Mouse (Mus musculus) brain, embryonic 14.5 days (tissue): ENCODE measurements around the gene Pappa2.

Experiments
- CTCF ChIP-seq: fragments of 200-500 bp; IDR thresholded peaks from 2 replicates; pipeline ENCODE4 v1.5.1; 2012; ENCODE audit warnings: inconsistent platforms, mild to moderate bottlenecking, moderate library complexity, borderline replicate concordance; ENCODE audit not compliant: insufficient read depth, insufficient read length; ENCODE audit errors: extremely low read depth
- POLR2A ChIP-seq: fragments of 200-500 bp; IDR thresholded peaks from 2 replicates; pipeline ENCODE4 v1.6.1; 2012; ENCODE audit warnings: mild to moderate bottlenecking, inconsistent platforms, borderline replicate concordance; ENCODE audit not compliant: poor library complexity, insufficient read depth, insufficient read length, severe bottlenecking; ENCODE audit errors: extremely low read depth

GRCm38 (mm10) chr1:158770036-158770655 lies 210.1 kb downstream of the Pappa2 start:
- TF ChIP-seq POLR2A: no peak
- no peak for TF ChIP-seq CTCF
